Mouse (Mus musculus): Measurements from ENCODE around the gene Olfr1418. TPM values are rescaled to one million over a fixed set of nuclear protein-coding genes. Genes with fewer than 3 reads are reported as not detected.

Gene Olfr1418
- polyA plus RNA-seq, 1 experiment = not detected

- no peak overlapping the region for H3K4me3 ChIP-seq (ENCODE audit: insufficient read depth, low read length)
- H3K27ac ChIP-seq (ENCODE audit: insufficient read depth, low read length) = no peak overlapping the region
- no peaks in the 10 kb centered on the region for H3K4me1 ChIP-seq (ENCODE audit: control insufficient read depth, insufficient read depth, low read length)
- TF ChIP-seq POLR2A (IDR thresholded peaks at IDR 0.05; ENCODE audit: low read depth, low read length) (no peak), CTCF (IDR thresholded peaks at IDR 0.05; ENCODE audit: borderline replicate concordance, insufficient read depth, low read length) (no peak)
Measured at GRCm38 (mm10) chr19:11823346-11824065, 37.4 kb downstream of the Olfr1418 start.

- no peaks in the 10 kb centered on the region for H3K4me1 ChIP-seq (ENCODE audit: control insufficient read depth, insufficient read depth, low read length)
- TF ChIP-seq CTCF (IDR thresholded peaks at IDR 0.05; ENCODE audit: borderline replicate concordance, insufficient read depth, low read length) (peak; percentile 12; the same call in 1 of the 2 replicates), POLR2A (IDR thresholded peaks at IDR 0.05; ENCODE audit: low read depth, low read length) (no peak)
- peak overlapping the region; percentile 95 for H3K4me3 ChIP-seq (ENCODE audit: insufficient read depth, low read length)
- H3K27ac ChIP-seq (ENCODE audit: insufficient read depth, low read length) = no peak overlapping the region
Measured at GRCm38 (mm10) chr19:11820211-11820610, 40.7 kb downstream of the Olfr1418 start.

GRCm38 (mm10) chr19:11819800-11820199, 41.1 kb downstream of the Olfr1418 start:
- peak; percentile 72 for TF ChIP-seq CTCF (IDR thresholded peaks at IDR 0.05; ENCODE audit: borderline replicate concordance, insufficient read depth, low read length)
- TF ChIP-seq POLR2A (IDR thresholded peaks at IDR 0.05; ENCODE audit: low read depth, low read length) = no peak

GRCm38 (mm10) chr19:11819143-11819700, 41.6 kb downstream of the Olfr1418 start, which contains the start of gene Stx3:
TSS of gene Stx3 (minus strand) at chr19:11819403.
- no peaks in the 10 kb centered on the region for H3K4me1 ChIP-seq (ENCODE audit: control insufficient read depth, insufficient read depth, low read length)
- peak within 1 kb of the TSS; percentile 82 for H3K27ac ChIP-seq (ENCODE audit: insufficient read depth, low read length)
- no peak for TF ChIP-seq CTCF (IDR thresholded peaks at IDR 0.05; ENCODE audit: borderline replicate concordance, insufficient read depth, low read length)
- no peak for TF ChIP-seq POLR2A (IDR thresholded peaks at IDR 0.05; ENCODE audit: low read depth, low read length)
- peak within 1 kb of the TSS; percentile 95 for H3K4me3 ChIP-seq (ENCODE audit: insufficient read depth, low read length)

More at GRCm38 (mm10) chr19:11819800-11820199, 41.1 kb downstream of the Olfr1418 start:
- Histone ChIP-seq H3K4me1 (ENCODE audit: control insufficient read depth, insufficient read depth, low read length) (no peaks in the 10 kb centered on the region), H3K4me3 (ENCODE audit: insufficient read depth, low read length) (peak overlapping the region; percentile 95), H3K27ac (ENCODE audit: insufficient read depth, low read length) (no peak overlapping the region)

GRCm38 (mm10) chr19:11818199-11819142, 42.4 kb downstream of the Olfr1418 start:
- H3K4me3 ChIP-seq (ENCODE audit: insufficient read depth, low read length) = peak overlapping the region; percentile 95
- H3K27ac ChIP-seq (ENCODE audit: insufficient read depth, low read length) = peak overlapping the region; percentile 82
- H3K4me1 ChIP-seq (ENCODE audit: control insufficient read depth, insufficient read depth, low read length) = peaks cover 7% of the 10 kb centered on the region; the same call in 1 of the 2 replicates
- TF ChIP-seq CTCF (IDR thresholded peaks at IDR 0.05; ENCODE audit: borderline replicate concordance, insufficient read depth, low read length) = no peak
- peak; percentile 27; the same call in 1 of the 2 replicates for TF ChIP-seq POLR2A (IDR thresholded peaks at IDR 0.05; ENCODE audit: low read depth, low read length)

- peak overlapping the region; percentile 95 for H3K4me3 ChIP-seq (ENCODE audit: insufficient read depth, low read length)
Measured at GRCm38 (mm10) chr19:11817586-11817985, 43.3 kb downstream of the Olfr1418 start.

GRCm38 (mm10) chr19:11816706-11817105, 44.2 kb downstream of the Olfr1418 start:
- no peak for TF ChIP-seq POLR2A (IDR thresholded peaks at IDR 0.05; ENCODE audit: low read depth, low read length)
- no peak for TF ChIP-seq CTCF (IDR thresholded peaks at IDR 0.05; ENCODE audit: borderline replicate concordance, insufficient read depth, low read length)
- Histone ChIP-seq H3K27ac (ENCODE audit: insufficient read depth, low read length) (no peak overlapping the region), H3K4me1 (ENCODE audit: control insufficient read depth, insufficient read depth, low read length) (peaks cover 11% of the 10 kb centered on the region; the same call in 1 of the 2 replicates), H3K4me3 (ENCODE audit: insufficient read depth, low read length) (peak overlapping the region; percentile 95; the same call in 1 of the 2 replicates)

More at GRCm38 (mm10) chr19:11817586-11817985, 43.3 kb downstream of the Olfr1418 start:
- Histone ChIP-seq H3K27ac (ENCODE audit: insufficient read depth, low read length) (no peak overlapping the region), H3K4me1 (ENCODE audit: control insufficient read depth, insufficient read depth, low read length) (peaks cover 11% of the 10 kb centered on the region; the same call in 1 of the 2 replicates)
- TF ChIP-seq POLR2A (IDR thresholded peaks at IDR 0.05; ENCODE audit: low read depth, low read length) (no peak), CTCF (IDR thresholded peaks at IDR 0.05; ENCODE audit: borderline replicate concordance, insufficient read depth, low read length) (no peak)

- no peak overlapping the region for H3K27ac ChIP-seq (ENCODE audit: insufficient read depth, low read length)
- TF ChIP-seq CTCF (IDR thresholded peaks at IDR 0.05; ENCODE audit: borderline replicate concordance, insufficient read depth, low read length) (no peak), POLR2A (IDR thresholded peaks at IDR 0.05; ENCODE audit: low read depth, low read length) (no peak)
- peaks cover 20% of the 10 kb centered on the region for H3K4me1 ChIP-seq (ENCODE audit: control insufficient read depth, insufficient read depth, low read length)
- no peak overlapping the region for H3K4me3 ChIP-seq (ENCODE audit: insufficient read depth, low read length)
Measured at GRCm38 (mm10) chr19:11814742-11815333, 46.0 kb downstream of the Olfr1418 start.

- H3K4me1 ChIP-seq (ENCODE audit: control insufficient read depth, insufficient read depth, low read length) = peaks cover 23% of the 10 kb centered on the region
- peak overlapping the region; percentile 60 for H3K27ac ChIP-seq (ENCODE audit: insufficient read depth, low read length)
- no peak for TF ChIP-seq CTCF (IDR thresholded peaks at IDR 0.05; ENCODE audit: borderline replicate concordance, insufficient read depth, low read length)
- TF ChIP-seq POLR2A (IDR thresholded peaks at IDR 0.05; ENCODE audit: low read depth, low read length) = no peak
- H3K4me3 ChIP-seq (ENCODE audit: insufficient read depth, low read length) = no peak overlapping the region
Measured at GRCm38 (mm10) chr19:11813649-11814048, 47.2 kb downstream of the Olfr1418 start.
